Mouse (Mus musculus): ENCODE results near the gene Gm20388. TPM values are rescaled to one million over a fixed set of nuclear protein-coding genes. Genes with fewer than 3 reads are reported as not detected.
A peak's percentile ranks its signal among the peaks of the same experiment; 100 is the strongest.

Gene Gm20388
- polyA plus RNA-seq, 1 experiment = 18.7 TPM

DNA sequence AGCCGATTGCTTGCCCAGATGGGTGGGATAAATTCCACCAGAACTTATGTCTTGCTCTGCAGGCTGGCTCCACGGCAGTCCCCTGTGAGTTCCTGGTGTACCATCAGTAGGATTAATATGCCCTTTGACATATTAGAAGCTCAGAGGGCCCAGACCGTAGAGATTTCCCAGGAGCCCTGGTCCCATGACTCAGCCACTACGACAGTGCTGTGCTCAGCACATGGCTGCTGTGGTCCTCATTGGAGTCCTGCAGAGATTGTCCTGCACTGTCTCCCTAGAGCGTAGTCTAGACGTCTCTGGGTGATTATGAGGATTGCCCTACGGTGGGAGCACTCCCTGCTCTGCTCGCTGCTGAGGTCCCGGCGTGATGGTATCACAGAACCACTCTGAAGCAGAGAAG, 4384.3 kb downstream of the Gm20388 start:
- Histone ChIP-seq H3K4me1 (ENCODE audit: control insufficient read depth, insufficient read depth, low read length) (peaks cover 40% of the 10 kb centered on the region), H3K27ac (ENCODE audit: insufficient read depth, low read length) (no peak overlapping the region), H3K4me3 (replicated peaks; ENCODE audit: insufficient read depth, low read depth, low read length) (no peak overlapping the region), H3K27me3 (ENCODE audit: control insufficient read depth, insufficient read depth, low read length) (no peaks in the 10 kb centered on the region)
- DNase-seq = no peak
- 76% methylated on average over 10 of the region's 10 CpGs for WGBS
- TF ChIP-seq POLR2A (IDR thresholded peaks at IDR 0.05; ENCODE audit: borderline replicate concordance, insufficient read depth, low read length) (no peak), CTCF (IDR thresholded peaks at IDR 0.05; ENCODE audit: borderline replicate concordance, insufficient read depth, low read depth, low read length) (no peak)

DNA sequence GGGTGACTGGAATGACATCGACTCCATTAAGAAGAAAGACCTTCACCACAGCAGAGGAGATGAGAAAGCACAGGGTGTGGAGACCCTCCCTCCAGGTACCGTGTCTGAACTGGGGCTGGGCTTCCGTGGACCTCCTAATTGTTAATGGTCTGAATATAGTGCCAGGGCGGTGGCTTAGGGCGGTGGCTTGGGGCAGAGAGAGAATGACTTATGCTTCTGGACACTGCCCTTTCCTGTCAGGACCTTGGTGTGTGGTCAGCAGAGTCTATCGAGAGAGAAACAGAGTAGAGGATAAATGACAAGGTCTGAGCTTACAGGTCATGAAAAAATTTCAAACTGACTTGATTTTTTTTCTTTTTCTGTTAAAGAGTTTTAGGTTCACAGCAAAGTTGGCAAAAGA, 4384.7 kb downstream of the Gm20388 start:
- TF ChIP-seq POLR2A (IDR thresholded peaks at IDR 0.05; ENCODE audit: borderline replicate concordance, insufficient read depth, low read length) = no peak
- TF ChIP-seq CTCF (IDR thresholded peaks at IDR 0.05; ENCODE audit: borderline replicate concordance, insufficient read depth, low read depth, low read length) = no peak
- WGBS = 94% methylated on average over 6 of the region's 6 CpGs
- peaks cover 36% of the 10 kb centered on the region for H3K4me1 ChIP-seq (ENCODE audit: control insufficient read depth, insufficient read depth, low read length)
- no peaks in the 10 kb centered on the region for H3K27me3 ChIP-seq (ENCODE audit: control insufficient read depth, insufficient read depth, low read length)
- no peak overlapping the region for H3K27ac ChIP-seq (ENCODE audit: insufficient read depth, low read length)
- H3K4me3 ChIP-seq (replicated peaks; ENCODE audit: insufficient read depth, low read depth, low read length) = no peak overlapping the region
- DNase-seq = no peak

DNA sequence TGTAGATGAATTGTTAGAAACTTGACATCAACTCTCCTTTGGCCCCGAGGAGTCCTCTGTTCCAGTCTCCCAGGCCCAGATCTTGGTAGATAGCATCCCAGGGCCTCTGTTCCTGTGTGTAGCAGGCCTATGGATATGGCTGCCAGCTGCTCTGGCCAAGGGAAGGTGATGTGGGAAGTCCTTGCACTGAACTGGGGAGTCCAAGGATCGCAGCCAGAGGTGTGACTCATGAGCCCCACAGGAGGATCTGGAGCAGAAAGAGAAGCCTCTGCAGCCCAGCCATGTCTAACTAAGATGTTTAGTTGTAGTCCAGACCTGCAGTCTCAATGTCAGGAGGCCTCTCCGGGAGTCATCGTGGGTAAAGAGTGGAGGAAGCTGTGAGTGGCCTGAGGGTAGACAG, 4390.9 kb downstream of the Gm20388 start:
- WGBS = 77% methylated on average over 4 of the region's 4 CpGs
- no peak overlapping the region for H3K27ac ChIP-seq (ENCODE audit: insufficient read depth, low read length)
- DNase-seq = no peak
- TF ChIP-seq POLR2A (IDR thresholded peaks at IDR 0.05; ENCODE audit: borderline replicate concordance, insufficient read depth, low read length) (no peak), CTCF (IDR thresholded peaks at IDR 0.05; ENCODE audit: borderline replicate concordance, insufficient read depth, low read depth, low read length) (no peak)
- H3K4me3 ChIP-seq (replicated peaks; ENCODE audit: insufficient read depth, low read depth, low read length) = no peak overlapping the region
- no peaks in the 10 kb centered on the region; the same call in 1 of the 2 replicates for H3K27me3 ChIP-seq (ENCODE audit: control insufficient read depth, insufficient read depth, low read length)
- H3K4me1 ChIP-seq (ENCODE audit: control insufficient read depth, insufficient read depth, low read length) = peaks cover 46% of the 10 kb centered on the region

DNA sequence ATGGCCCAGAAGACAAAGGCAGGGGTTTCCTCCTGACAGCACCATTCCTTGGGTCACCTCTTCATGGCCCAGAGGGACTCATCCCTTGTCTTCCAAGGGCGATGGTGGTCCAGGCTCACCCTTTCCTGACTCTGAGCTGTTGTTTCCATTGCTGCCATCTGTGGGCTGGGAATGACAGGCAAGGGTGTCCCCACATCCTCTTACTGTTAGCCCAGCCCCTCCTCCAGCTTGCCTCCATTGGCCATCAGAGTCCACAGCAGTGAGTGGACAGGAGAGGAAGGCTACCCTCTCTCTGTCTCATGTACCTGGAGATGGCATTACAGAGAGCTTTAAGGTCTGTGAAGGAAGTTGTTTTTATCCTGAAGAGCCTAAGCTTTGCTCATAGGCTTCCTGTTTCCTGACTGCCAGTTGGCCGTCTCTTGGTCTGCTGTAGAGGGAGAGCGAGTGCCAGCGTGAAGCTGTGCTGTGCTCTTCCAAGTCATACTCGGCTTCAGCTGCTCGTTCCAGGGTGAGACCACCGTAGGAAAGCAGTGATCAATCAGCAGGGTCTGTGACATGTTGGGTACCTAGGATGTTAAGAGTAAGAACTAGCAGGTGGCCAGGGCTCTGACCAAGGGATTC, 4391.4 kb downstream of the Gm20388 start:
- peak overlapping the region; percentile 43 for H3K27ac ChIP-seq (ENCODE audit: insufficient read depth, low read length)
- peaks cover 51% of the 10 kb centered on the region for H3K4me1 ChIP-seq (ENCODE audit: control insufficient read depth, insufficient read depth, low read length)
- no peak for TF ChIP-seq CTCF (IDR thresholded peaks at IDR 0.05; ENCODE audit: borderline replicate concordance, insufficient read depth, low read depth, low read length)
- TF ChIP-seq POLR2A (IDR thresholded peaks at IDR 0.05; ENCODE audit: borderline replicate concordance, insufficient read depth, low read length) = no peak
- H3K4me3 ChIP-seq (replicated peaks; ENCODE audit: insufficient read depth, low read depth, low read length) = no peak overlapping the region
- WGBS = 32% methylated on average over 7 of the region's 7 CpGs
- no peaks in the 10 kb centered on the region; the same call in 1 of the 2 replicates for H3K27me3 ChIP-seq (ENCODE audit: control insufficient read depth, insufficient read depth, low read length)
- DNase-seq = no peak

DNA sequence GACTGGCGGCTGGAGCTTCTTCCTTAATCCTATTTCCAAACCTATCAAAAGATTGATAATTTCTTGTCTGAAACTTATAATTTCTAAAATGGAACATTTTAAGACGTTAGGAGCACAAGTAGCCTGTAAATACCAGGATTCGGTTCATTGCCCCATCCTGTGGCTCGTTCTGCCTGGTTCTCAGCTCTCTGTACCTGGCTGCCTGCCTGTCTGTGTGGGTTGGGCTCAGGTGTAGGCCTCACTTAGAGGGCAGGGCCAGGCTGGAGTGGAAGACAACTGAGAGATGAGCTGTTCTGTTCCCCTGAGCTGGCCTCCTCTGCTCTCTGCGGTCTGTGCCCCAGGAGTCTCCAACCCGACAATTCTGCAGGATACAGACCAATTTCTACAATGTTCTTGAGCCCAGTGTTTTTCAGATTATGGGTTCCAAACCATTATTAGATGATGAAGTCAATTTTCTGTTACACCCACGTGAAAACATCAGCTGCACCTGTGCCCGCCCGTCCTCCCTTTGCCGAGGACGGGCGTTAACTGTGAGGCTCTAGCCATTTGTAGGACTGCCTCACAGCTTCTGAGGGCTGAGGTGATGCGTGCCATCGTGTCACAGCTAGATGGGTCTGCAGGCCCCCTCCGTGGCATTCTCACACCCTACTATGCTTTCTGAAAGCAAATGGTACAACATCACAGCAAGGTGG, 4392.7 kb downstream of the Gm20388 start:
- no peaks in the 10 kb centered on the region; the same call in 1 of the 2 replicates for H3K27me3 ChIP-seq (ENCODE audit: control insufficient read depth, insufficient read depth, low read length)

DNA sequence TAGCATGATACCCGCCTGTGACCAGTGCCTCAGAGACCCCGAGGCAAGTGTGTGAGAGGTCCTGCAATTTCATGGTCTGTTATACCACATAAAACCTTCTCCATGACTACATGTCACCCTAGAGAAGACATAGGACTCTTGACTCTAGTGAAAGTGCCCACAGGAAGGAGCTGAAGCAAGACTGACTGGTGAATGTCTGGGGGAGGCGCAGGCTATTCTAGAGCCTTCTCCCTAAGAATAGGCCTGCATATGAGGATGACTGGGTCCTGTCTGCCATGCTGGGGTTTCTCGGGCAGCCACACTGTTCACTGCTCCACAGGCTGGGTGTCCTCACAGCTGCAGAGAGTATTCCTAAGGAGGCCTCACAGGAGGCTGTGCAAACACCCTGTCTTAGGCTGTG, 4393.5 kb downstream of the Gm20388 start:
- no peak for DNase-seq
- no peak for TF ChIP-seq CTCF (IDR thresholded peaks at IDR 0.05; ENCODE audit: borderline replicate concordance, insufficient read depth, low read depth, low read length)
- TF ChIP-seq POLR2A (IDR thresholded peaks at IDR 0.05; ENCODE audit: borderline replicate concordance, insufficient read depth, low read length) = no peak
- WGBS = 73% methylated on average over 4 of the region's 4 CpGs

More for the DNA sequence above, 4392.7 kb downstream of the Gm20388 start:
- no peak overlapping the region for H3K27ac ChIP-seq (ENCODE audit: insufficient read depth, low read length)
- H3K4me1 ChIP-seq (ENCODE audit: control insufficient read depth, insufficient read depth, low read length) = peaks cover 61% of the 10 kb centered on the region
- WGBS = 79% methylated on average over 15 of the region's 15 CpGs
- no peak for TF ChIP-seq CTCF (IDR thresholded peaks at IDR 0.05; ENCODE audit: borderline replicate concordance, insufficient read depth, low read depth, low read length)
- no peak overlapping the region for H3K4me3 ChIP-seq (replicated peaks; ENCODE audit: insufficient read depth, low read depth, low read length)
- no peak for DNase-seq

DNA sequence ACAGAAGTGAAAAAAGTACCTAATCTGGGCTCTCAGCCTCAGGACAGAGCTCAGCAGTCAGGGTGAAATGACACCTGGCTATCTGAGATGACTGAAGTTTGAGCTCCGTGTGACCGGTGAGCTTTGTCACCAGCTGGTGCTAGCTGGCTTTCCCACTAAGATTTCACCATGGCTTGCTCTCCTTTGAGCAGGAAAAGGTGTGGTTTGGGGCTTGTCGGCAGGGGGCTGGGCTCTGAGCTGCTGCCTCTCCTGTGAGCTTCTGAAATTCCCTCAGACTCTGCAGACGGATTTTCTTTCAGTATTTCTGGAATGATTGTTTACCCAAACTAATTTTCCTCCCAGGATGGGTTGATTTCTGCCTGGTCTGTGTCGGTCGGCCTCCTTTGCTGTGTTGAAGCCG, 4395.9 kb downstream of the Gm20388 start:
- 42% methylated on average over 7 of the region's 7 CpGs for WGBS
- Histone ChIP-seq H3K27ac (ENCODE audit: insufficient read depth, low read length) (no peak overlapping the region), H3K4me3 (replicated peaks; ENCODE audit: insufficient read depth, low read depth, low read length) (no peak overlapping the region), H3K27me3 (ENCODE audit: control insufficient read depth, insufficient read depth, low read length) (no peaks in the 10 kb centered on the region; the same call in 1 of the 2 replicates), H3K4me1 (ENCODE audit: control insufficient read depth, insufficient read depth, low read length) (peaks cover 78% of the 10 kb centered on the region)
- no peak for DNase-seq
- no peak for TF ChIP-seq POLR2A (IDR thresholded peaks at IDR 0.05; ENCODE audit: borderline replicate concordance, insufficient read depth, low read length)
- no peak for TF ChIP-seq CTCF (IDR thresholded peaks at IDR 0.05; ENCODE audit: borderline replicate concordance, insufficient read depth, low read depth, low read length)

More for the DNA sequence above, 4393.5 kb downstream of the Gm20388 start:
- Histone ChIP-seq H3K27me3 (ENCODE audit: control insufficient read depth, insufficient read depth, low read length) (no peaks in the 10 kb centered on the region; the same call in 1 of the 2 replicates), H3K27ac (ENCODE audit: insufficient read depth, low read length) (no peak overlapping the region), H3K4me3 (replicated peaks; ENCODE audit: insufficient read depth, low read depth, low read length) (no peak overlapping the region), H3K4me1 (ENCODE audit: control insufficient read depth, insufficient read depth, low read length) (peaks cover 68% of the 10 kb centered on the region)

DNA sequence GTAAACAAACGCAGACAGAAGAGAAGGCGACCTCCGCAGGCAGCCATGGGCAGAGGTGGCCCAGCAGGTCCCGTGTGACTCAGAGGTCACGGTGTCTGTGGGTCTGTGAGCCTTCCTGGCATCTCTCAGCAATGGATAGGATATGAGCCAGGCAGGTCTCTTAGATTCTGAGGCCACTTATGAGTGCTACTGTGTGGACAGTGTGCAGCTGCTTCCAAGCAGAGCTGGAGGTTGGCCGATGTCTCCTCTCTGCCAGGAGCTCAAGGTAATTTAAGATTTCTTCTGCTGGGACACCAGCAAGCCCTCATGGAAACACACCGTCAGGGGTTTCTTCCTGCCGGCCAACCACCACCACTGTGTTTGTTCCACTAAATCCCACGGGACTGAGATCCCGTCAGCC, 4397.1 kb downstream of the Gm20388 start:
- no peak for DNase-seq
- H3K4me1 ChIP-seq (ENCODE audit: control insufficient read depth, insufficient read depth, low read length) = peaks cover 78% of the 10 kb centered on the region
- H3K4me3 ChIP-seq (replicated peaks; ENCODE audit: insufficient read depth, low read depth, low read length) = no peak overlapping the region
- H3K27me3 ChIP-seq (ENCODE audit: control insufficient read depth, insufficient read depth, low read length) = no peaks in the 10 kb centered on the region; the same call in 1 of the 2 replicates
- H3K27ac ChIP-seq (ENCODE audit: insufficient read depth, low read length) = no peak overlapping the region
- TF ChIP-seq CTCF (IDR thresholded peaks at IDR 0.05; ENCODE audit: borderline replicate concordance, insufficient read depth, low read depth, low read length) (no peak), POLR2A (IDR thresholded peaks at IDR 0.05; ENCODE audit: borderline replicate concordance, insufficient read depth, low read length) (no peak)
- WGBS = 82% methylated on average over 10 of the region's 10 CpGs
